Mouse (Mus musculus): ENCODE measurements around the gene Mfsd4b1.

Mfsd4b1 gene

DNA sequence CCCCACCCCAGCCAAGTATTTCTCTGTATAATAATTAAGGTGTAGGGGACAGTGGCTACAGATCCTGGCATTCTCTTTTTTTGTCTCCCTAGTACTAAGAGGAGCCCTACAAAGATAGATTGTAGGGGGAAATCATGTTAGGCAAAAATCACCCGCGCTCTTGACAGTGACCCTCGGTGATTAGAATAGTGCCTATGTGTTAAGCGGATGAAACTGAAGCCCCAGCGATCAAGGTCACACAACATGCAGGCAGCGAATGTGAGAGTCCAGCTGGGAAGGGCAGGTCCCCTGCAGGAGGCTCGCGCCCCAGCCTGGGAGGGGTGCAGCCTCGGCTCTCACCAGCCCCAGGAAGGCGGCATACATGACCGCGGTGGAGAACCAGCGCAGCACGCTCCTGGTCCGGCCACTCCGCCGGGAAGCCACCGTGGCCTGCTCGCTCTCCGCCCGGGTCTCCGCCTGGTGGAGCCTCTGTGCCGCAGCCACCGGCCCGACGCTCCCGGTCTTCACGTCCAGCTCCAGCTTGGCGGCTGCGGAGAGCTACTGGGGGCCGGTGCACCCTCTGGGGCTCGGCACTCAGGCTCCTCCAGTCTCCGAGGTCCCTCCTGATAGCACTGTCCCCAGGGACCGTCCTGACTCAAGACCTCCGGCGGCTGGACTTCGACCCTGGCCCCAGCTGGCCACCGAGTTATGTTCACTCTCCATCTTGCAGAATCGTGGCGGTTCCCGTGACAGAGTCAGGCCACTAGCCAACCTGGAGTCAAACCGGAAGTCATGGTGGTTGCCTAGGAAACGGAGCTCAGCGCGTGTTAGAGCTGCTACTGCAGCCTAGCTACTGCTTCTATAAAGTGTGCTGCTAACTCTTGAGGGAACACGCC lies at the start of gene Mfsd4b1:
TSS of gene Mfsd4b1 (minus strand) at position 715 of the 875 bp plus-strand sequence.
- peak; percentile 72 for DNase-seq (ENCODE audit: low spot score)

DNA sequence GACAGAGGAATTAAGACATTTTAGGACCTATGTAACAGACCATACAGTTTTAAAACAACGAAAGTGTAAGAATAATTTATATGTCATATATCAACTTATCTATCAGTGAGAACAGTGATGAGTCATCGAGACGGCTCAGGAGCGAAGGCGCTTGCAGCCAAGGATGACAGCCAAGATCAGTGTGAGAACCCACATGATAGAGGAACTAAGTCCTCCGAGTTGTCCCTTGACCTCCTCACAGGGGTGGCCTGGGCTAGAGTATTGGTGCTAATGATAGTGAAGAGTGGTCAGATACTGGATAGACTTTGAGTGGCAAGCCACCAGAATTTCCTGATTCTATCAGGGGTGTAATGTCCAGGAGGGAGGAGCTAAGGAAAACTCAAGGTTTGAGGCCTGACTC lies 48.5 kb upstream of the Mfsd4b1 start:
- DNase-seq (ENCODE audit: low spot score): no peak

DNA sequence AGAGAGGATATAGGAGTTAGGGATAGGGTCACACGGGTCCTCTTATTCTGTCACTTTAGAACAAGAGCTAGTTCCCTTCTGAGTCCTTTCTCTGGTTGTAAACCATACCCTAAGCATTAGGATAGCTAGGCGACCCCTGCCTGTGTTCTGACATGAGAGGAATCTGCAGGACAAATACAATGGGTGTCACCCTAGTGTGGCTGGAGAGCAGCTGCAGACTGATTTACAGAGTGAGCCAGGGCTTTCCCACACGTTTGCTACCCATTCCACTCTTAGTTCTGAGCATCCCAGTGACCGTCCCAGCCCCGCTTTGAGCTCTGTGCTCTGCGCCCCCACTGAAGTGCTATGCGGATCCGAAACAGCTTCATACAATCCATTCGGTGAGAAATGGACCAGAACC lies 45.6 kb upstream of the Mfsd4b1 start:
- no peak for DNase-seq (ENCODE audit: low spot score)

GRCm38 (mm10) chr10:40069270-40069669 lies 44.2 kb upstream of the Mfsd4b1 start:
- DNase-seq (ENCODE audit: low spot score): no peak

GRCm38 (mm10) chr10:40068595-40068994 lies 43.5 kb upstream of the Mfsd4b1 start:
- DNase-seq (ENCODE audit: low spot score): no peak

DNA sequence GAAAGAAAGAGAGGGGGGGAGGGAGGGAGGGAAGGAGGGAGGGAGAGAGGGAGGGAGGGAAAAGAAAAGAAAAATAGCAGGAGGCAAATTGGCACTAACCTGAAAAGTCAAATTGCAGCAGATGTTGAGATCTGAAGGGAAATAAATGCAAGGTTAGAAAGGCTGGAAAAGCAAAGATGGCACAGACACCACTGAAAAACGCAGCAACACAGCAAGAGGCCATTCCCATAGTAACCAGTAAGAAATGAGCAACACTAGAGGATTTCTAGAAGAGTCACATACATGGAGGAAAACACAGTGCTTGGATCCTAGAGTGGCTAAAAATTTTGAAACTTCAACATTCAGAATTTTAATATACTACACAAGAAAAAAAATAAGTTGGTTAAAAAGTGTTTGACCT lies 42.5 kb upstream of the Mfsd4b1 start:
- no peak for DNase-seq (ENCODE audit: low spot score)

DNA sequence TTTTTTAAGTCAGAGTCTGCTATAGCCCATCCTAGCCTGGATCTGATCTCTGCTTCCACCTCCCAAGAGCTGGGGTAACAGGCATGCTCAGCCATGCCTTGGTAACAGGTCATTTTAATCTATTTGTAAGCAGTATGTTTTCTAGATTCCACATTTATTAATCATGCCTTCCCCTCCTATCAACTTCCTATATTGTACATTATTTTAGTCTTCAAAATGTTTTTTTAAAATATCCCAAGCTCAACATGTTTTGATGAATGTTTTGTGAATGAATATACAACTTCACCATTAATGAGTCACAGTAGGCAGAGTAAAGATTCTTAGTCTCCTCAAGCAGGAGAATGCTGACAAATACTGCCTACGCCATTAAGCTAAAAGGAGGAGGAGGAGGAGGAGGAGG lies 42.0 kb upstream of the Mfsd4b1 start:
- no peak for DNase-seq (ENCODE audit: low spot score)

DNA sequence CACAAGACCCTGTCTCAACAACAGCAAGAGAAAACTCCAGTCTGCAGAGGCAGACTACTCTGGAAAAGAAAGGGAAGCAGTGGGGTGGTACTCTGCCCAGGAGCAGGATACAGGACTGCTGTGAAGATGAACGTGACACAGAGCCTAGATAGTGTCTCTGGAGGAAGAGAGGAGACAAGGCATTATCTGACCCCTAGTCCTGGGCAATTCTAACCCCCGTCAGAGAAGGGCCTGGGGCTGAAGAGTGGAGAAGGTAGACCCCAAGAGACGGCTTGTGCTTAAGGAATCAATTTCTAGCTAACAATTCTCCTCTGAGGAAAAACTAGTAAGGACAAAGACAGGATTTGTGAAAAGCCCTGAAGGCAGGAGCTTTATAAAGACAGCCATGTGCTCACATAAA lies 40.3 kb upstream of the Mfsd4b1 start:
- DNase-seq (ENCODE audit: low spot score): no peak

- no peak for DNase-seq (ENCODE audit: low spot score)
These were observed 38.3 kb upstream of the Mfsd4b1 start for GRCm38 (mm10) chr10:40063291-40063890.

DNA sequence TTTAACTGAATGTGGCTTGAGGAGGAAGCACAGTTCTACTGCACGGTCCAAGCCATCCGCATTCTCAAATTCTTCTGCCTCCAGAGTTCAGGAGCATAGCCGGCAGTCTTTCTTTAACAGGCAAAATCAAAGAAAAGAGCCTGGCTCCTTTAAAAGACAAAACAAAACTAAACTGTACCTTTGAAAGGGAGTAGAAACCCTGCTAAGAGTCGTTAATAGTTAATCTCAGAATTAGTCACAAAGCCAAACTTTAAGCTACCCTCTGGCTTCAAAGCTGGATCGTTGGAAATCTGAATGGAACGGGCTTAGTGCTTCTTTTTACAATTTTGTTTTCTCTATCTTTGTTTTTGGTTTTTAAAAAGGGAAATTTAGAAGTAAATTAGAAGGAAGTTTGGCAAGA lies 37.7 kb upstream of the Mfsd4b1 start:
- DNase-seq (ENCODE audit: low spot score): no peak

DNA sequence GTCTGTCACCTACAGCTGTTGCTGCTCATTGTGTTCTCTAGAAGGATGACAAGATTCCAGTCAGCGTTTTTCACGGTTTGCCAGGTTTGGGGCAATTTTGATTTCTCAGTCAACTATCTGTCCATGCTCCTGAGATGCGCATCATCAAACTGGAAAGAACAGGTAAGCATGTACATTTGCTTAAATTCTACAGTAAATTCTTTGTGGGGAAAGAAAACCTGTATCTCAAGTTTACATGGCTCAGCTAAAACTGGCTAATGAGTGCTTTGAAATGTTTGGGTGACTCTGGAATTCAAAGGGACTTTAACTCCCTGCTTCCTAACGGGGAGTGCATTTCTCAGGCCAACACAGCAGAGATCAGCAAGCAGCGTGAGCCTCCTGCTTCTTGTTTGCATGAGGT lies 36.9 kb upstream of the Mfsd4b1 start:
- DNase-seq (ENCODE audit: low spot score): no peak

GRCm38 (mm10) chr10:40058786-40059120 lies 33.7 kb upstream of the Mfsd4b1 start:
- DNase-seq (ENCODE audit: low spot score): no peak

DNA sequence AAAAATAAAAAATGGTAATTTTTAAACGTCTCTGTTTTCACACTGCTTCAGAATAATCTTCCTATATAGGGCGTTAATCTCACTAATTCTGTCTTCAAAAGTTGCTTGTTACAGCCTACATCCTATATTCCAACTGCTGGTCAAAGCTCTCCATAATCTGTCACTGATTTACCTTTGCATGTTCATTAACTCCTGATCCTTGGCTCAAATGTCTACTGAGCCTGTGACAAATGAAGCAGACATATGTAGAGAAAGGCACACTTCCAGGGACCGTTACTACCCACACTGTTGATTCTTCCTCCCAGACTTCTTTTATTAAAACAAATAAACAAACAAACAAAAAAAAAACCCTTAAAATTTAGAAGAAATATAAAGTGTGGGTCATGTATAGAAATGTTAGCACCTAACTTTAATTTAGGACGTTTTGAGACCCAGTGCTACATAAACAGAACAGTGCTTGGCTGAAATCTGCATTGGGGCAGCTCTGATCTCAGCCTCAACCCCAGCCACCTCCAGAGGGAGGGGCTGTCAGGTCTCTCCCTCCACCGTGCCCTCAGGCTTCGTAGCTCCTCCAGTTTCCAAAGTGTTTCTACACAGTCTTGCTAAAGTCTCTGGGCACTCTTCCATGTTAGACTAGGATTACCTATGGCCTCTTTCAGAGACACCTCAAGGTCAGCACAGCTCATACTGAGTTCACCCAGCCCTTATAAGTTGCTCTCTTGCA lies 33.2 kb upstream of the Mfsd4b1 start:
- no peak for DNase-seq (ENCODE audit: low spot score)

GRCm38 (mm10) chr10:40057615-40058014 lies 32.5 kb upstream of the Mfsd4b1 start:
- DNase-seq (ENCODE audit: low spot score): no peak

DNA sequence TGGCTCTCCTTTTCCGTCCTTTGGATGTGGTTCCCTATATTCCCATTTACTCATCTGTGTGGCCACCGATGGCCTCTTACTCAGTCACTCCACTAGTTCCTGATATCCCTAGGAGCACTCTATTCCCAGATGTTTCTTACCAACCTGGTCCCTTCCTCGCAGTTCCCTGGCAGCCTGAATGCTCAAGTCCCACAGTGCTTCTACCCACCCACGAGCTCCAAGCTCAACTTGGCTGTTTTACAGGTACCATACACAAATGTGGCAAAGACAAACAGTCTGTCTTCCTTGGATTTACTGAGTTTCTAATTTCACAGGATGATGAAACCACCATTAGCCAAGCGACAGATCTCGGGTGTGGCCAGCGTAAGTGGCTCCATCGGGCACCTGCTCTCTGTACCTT lies 29.4 kb upstream of the Mfsd4b1 start:
- DNase-seq (ENCODE audit: low spot score): no peak

GRCm38 (mm10) chr10:40053896-40054295 lies 28.8 kb upstream of the Mfsd4b1 start:
- no peak for DNase-seq (ENCODE audit: low spot score)

- no peak for DNase-seq (ENCODE audit: low spot score)
These were observed 28.3 kb upstream of the Mfsd4b1 start for GRCm38 (mm10) chr10:40053257-40053895.

- no peak for DNase-seq (ENCODE audit: low spot score)
These were observed 26.9 kb upstream of the Mfsd4b1 start for GRCm38 (mm10) chr10:40051997-40052396.

GRCm38 (mm10) chr10:40050763-40051162 lies 25.7 kb upstream of the Mfsd4b1 start:
- DNase-seq (ENCODE audit: low spot score): no peak

DNA sequence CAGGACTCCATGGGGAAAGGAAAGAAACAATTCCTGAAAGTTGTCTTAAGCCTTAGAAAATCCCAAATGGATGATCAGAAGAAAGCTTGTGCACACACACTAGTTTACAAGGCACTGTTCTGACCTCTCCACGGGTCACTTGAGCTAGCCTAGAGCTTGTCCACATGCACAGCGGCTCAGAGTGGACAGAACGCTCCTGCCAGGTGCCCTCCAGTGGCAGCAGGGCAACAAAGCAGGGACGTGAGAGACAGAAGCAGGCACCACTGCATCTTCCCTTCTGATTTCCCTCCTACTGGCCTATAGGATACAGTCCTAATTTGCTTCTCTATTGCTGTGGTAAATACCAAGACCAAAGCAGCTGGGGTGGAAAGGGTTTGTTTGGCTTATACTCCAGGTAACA lies 16.3 kb upstream of the Mfsd4b1 start:
- no peak for DNase-seq (ENCODE audit: low spot score)

DNA sequence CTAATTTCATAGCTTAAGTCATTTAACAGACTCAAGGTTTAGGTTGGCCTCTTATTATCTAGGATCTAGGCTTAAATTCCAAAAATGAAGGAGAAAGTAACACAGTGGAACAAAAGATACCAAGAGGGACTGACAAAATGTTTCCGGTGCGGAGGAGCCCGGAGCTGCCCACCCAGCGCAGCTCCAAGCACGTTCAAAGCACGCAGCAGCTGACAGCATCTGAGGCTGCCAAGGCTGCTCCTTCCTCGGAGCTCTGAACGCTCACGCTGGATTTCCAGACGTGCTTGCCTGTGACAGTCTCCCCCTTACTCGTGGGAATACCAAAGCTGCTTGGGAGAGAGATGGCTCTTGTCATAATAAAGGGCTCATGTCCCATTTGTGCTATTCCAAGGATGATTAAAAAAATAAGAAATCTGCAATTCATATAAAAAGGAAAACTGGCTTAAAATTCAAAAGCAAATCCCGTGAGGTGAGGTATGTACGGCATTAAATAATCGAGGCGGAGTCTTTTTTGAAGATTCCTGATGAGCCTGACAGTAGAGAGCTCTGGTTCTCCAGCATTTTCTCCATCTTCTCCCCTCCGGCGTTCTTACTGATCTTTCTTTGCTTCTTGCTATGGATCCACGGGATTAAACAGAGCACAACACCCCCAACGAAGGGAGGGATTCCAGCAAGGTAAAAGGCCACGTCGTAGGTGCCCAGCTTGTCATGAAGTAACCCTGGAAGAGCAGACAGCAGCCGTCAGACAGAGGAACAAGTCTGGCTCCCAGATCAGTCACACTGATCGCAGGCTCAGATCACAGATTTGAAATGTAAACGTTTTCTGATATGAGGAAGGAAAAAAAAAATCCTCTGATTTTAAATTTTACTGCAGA lies 11.9 kb upstream of the Mfsd4b1 start:
- no peak for DNase-seq (ENCODE audit: low spot score)

- DNase-seq (ENCODE audit: low spot score): no peak
These were observed 9.9 kb upstream of the Mfsd4b1 start for GRCm38 (mm10) chr10:40034956-40035355.

All from ovary, postnatal 14 days (tissue).